Mouse (Mus musculus): ENCODE measurements around the gene Cchcr1. TPM values are rescaled to one million over a fixed set of nuclear protein-coding genes. Genes with fewer than 3 reads are reported as not detected.

Cchcr1 gene
- total RNA-seq, 4 experiments from 2014 or later = 12.0 to 18.7 (median 13.8) TPM

DNA sequence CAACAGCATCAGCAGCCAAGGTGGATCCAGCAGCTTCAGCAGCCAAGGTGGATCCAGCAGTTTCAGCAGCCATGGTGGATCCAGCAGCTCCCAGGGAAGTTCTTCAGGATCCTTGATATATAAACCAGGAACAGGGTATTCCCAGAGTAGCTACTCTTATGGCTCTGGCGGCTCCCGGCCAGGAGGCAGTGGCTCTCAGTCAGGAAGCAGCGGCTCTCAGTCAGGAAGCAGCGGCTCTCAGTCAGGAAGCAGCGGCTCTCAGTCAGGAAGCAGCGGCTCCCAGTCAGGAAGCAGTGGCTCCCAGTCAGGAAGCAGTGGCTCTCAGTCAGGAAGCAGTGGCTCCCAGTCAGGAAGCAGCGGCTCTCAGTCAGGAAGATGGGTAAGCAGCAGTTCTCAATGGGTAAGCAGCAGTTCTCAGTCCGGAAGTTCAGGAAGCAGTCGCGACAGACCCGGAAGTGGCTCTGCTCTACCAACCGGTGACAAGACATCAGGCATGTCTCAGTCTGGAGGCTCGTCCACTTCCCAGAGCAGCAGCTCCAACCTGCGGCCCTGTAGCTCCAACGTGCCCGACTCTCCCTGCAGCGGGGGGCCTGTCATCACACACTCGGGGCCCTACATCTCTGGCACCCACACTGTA, 38.0 kb downstream of the Cchcr1 start:
- DNase-seq (ENCODE audit: low spot score in 2 of 2) = no peak

DNA sequence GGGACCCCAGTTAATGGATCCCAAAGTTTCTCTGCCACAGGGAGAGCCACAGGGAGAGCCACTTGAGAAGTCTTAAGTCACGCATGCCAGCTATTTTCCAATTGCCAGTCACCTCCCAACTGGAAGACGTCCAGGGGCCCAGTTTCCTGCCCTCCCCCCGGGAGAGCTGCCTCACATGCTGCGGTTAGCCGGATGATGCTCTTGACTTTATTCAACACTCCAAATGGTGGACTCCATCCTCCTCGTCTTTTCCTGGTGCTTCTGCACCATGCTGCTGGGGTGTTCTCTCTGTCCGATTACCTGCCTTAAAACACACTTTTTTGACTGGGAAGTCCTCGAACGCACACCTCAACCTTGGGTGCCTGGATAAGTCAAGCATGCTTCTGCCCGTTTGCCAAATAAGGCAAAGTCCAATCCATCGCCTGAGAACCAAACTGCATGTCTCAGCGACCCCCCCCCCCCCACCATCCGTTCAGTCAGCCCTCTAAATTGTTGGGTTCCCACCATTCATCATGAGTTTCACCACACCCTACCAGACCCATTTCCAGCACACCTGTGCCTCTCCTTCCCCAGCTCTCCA, 39.4 kb downstream of the Cchcr1 start:
- DNase-seq (ENCODE audit: low spot score in 2 of 2) = no peak

DNA sequence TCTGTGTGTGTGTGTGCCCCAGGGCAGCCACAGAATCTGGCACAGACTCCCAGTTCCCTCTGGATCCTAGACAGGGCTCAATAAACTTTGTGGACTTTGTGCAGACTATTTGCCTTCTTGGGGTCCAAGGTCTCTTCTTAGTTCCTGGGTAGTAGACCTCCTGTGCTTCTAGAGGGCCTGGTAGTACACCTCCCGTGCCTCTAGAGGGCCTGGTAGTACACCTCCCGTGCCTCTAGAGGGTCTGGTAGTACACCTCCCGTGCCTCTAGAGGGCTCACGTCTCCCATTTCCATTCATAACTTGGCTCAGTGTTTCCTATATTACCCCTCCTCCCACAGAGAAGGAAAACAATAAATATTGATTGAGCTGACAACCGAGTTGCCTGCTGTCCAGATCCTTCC, 39.9 kb downstream of the Cchcr1 start:
- no peak for DNase-seq (ENCODE audit: low spot score in 2 of 2)

DNA sequence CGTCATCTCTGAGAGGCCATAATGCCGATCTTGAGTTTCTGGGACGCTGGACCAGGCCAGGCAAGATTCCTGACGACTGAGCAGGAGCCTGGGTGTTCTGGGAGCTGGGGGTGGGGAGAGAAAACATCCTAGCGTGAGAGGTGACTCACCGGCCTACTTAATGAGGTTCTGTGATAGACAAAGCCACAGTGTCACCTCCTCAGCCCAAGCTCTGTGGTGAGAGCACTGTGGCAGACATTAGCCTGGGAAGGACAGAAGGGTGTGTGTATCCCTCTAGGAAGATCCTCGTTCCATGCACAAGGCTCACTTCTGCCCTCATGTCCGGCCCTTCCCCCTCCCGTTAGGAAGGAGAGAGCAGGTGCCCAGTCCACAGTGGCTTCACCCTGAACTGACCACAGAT, 40.5 kb downstream of the Cchcr1 start:
- no peak for DNase-seq (ENCODE audit: low spot score in 2 of 2)

DNA sequence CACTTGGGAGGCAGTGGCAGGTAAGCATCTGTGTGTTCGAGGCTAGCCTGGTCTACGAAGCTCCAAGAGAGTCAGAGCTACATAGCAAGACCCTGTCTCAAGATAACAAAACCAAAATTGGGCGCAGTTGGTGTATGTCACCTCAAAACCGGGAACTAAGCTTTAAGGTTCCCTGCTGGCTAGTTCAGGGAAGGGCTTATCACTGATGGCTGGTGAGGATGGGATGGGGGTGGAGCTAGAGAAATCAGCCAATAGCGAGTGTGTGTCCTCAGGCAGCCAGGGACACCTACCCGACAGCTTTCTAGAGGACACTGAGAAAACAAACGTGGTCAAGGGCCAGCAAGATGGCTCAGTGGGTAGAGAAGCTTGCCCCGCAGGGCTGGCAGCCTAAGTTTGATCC, 41.3 kb downstream of the Cchcr1 start:
- DNase-seq (ENCODE audit: low spot score in 2 of 2) = no peak

DNA sequence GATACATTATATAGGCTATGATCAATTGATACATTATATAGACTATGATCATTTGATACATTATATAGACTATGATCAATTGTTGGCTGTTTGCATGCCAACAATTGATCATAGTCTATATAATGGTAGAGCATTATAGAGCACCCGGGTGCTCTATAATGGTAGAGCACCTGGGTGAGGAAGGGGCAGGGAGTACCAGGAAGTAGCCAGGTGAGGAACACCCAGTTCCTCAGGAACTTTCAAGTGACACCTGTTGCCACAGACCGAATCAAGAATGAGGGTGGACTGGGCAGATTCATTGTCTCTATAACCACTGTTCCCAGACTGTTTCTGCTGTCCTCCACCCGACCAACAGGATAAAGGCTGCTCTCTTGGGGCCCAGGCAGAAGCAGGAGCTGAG, 50.2 kb downstream of the Cchcr1 start, which contains the start of gene 2300002M23Rik:
2300002M23Rik (plus strand) TSS at position 301 of the 400 bp plus-strand sequence.
- DNase-seq (ENCODE audit: low spot score in 2 of 2) = no peak

DNA sequence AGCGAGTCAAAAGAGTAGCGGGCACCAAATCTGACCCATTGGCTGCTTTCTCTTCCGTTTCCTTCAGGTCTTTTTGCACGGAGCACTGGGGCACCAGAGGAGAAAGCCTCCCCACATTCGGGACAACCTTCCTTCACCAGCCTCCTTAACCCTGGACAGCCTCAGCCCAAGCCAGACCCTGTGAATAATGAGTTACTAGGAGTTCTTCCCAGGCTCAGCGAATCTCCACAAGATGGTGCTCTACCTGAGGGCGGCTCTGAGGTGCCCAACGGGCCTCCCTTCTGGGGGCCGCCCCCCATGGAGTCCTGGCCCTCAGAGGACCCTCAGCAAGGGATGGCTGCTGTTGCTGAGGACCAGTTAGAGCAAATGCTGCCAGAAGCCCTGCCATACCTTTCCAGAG, 50.9 kb downstream of the Cchcr1 start:
- DNase-seq (ENCODE audit: low spot score in 2 of 2) = no peak

DNA sequence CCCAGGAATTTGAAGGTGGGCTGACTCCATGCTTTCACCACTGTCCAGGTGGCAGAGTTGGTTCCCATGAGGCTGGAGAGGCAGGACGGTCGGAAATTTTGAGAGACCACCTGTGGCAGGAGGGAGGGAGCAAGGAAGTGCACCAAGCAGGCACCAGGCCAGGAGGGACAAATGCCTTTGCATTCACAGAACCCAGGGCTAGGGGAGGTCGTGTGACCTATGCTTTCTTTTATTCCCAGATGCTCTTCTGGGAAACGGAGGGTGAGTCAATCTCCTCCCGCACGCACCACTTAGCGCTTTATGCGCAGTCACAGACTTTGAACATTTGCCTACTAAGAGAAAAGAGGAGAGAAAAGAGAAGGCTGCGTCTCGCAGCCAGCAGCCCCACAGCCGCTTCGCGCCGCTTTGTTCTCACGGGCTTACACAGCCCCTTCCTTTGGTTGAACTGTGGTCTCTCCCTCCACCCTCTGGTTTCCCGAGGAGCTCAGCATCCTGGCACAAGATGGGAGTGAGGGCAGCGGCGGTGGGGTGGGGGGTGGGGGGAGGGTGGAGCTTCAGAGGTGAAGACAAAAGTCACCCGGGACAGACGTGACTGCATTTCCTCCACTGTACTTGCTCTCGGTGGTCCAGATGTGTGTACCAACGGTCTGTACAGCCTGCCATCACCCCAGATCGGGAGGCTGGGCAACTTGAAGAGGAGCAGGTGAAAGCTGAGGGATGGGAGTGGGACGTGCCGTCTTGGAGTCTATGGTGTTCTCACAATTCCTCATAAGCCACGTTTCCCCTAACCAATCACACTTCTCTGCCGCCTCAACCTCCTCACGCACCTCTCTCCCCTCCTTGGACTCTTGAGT, 52.4 kb downstream of the Cchcr1 start:
- no peak for DNase-seq (ENCODE audit: low spot score in 2 of 2)

DNA sequence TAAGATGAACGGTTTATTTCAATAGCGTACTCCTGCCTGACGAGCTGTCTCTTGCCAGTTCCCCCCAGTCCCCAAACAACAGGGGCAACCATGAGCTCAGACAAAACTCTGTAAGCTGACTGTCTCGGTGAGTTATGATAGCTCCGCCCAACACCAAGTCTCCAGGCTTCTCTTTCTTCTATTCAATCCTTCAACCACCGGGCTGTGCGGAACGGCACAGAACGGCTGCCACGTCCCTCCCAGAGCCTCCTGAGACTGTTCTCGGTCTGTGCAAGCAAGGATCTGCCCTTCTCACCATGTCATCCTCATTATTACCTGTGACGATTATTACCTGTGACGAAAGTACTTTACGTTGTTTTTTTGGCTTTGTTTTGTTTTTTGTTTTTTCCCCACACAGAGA, 53.9 kb downstream of the Cchcr1 start:
- DNase-seq (ENCODE audit: low spot score in 2 of 2) = no peak

DNA sequence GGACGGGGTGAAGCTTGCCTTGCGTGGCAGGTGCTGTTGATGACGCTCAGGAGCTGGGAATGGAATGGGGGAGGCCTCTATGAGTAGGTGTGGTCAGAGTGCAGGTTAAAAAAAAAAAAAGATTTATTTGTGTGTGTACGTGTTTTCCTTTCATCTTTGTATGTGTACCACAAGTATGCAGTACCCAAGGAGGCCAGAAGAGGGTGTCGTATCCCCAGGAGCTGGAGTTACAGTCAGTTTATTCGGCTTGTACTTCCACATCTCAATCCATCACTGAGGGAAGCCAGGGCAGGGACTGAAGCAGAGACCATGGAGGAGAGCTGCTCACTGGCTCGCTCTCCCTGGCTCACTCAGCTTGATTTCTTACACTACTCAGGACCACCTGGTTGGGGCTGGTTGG, 54.6 kb downstream of the Cchcr1 start:
- no peak for DNase-seq (ENCODE audit: low spot score in 2 of 2)

DNA sequence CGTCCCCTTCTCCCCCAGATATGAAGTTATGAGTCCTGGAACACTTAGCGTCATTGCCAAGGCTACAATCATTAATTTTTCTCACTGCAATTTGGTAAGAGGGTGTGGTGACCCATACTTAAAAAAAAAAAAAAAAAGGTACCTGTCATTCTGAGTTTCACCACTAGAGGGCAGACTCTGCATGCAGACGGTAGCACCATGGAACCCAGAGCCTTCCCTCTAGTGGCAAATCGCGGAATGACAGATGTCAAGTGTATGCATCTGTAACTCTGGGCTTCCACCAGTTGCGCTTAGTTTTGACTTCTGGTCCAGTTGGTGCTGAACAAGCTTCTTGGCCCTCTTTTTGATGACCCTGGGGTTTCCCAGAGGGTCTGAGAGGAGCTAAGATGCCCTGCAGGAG, 61.3 kb downstream of the Cchcr1 start:
- DNase-seq (ENCODE audit: low spot score in 2 of 2) = peak; percentile 34 to 50

Other genes starting within 250 kb of the Cchcr1 start
- gene H2-Q1, start 196.7 kb upstream of the Cchcr1 start, total RNA-seq (2022) = 1 to 10 TPM in 3 of 4 experiments, under 1 TPM in 1; 0.67 to 2.3 (median 1.4) TPM
- gene H2-Q2, start 174.9 kb upstream of the Cchcr1 start, total RNA-seq (2022) = 1 to 10 TPM in 2 of 4 experiments, under 1 TPM in 2; 0.34 to 1.3 (median 0.94) TPM
- gene H2-Q4, start 137.5 kb upstream of the Cchcr1 start, total RNA-seq (2022) = 1 to 10 TPM; 2.5 to 7.0 (median 4.7) TPM
- gene H2-Q6, start 92.2 kb upstream of the Cchcr1 start, total RNA-seq (2022) = 1 to 10 TPM in 1 of 4 experiments, under 1 TPM in 3; 0.38 to 1.5 (median 0.86) TPM
- 1 to 10 TPM in 2 of 4 experiments, under 1 TPM in 2; 0.59 to 2.3 (median 1.1) TPM for gene H2-Q7, start 77.9 kb upstream of the Cchcr1 start, total RNA-seq (2022)
- gene H2-Q10, start 47.0 kb upstream of the Cchcr1 start, total RNA-seq (2022) = under 1 TPM; 0.26 to 0.72 (median 0.38) TPM
- under 1 TPM in 1 of 4 experiments, not detected in 3; 0.27 TPM for gene Pou5f1, start 11.1 kb upstream of the Cchcr1 start, total RNA-seq (2022)
- 10 to 100 TPM in 3 of 4 experiments, 1 to 10 TPM in 1; 10.0 to 16.0 (median 13.3) TPM for gene Tcf19, start 276 bp upstream of the Cchcr1 start, total RNA-seq (2022)
- gene Psors1c2, start 16.1 kb downstream of the Cchcr1 start, total RNA-seq (2022) = under 1 TPM in 1 of 4 experiments, not detected in 3; 0.41 TPM
- 1 to 10 TPM in 3 of 4 experiments, under 1 TPM in 1; 1.00 to 1.6 (median 1.2) TPM for gene Cdsn, start 35.0 kb downstream of the Cchcr1 start, total RNA-seq (2022)
- not detected for gene 2300002M23Rik, start 50.4 kb downstream of the Cchcr1 start, total RNA-seq (2022)
- gene Sfta2, start 84.4 kb downstream of the Cchcr1 start, total RNA-seq (2022) = not detected
- gene Gm9573, start 109.5 kb downstream of the Cchcr1 start, total RNA-seq (2022) = under 1 TPM in 1 of 4 experiments, not detected in 3; 0.07 TPM
- not detected for gene Mucl3, start 126.6 kb downstream of the Cchcr1 start, total RNA-seq (2022)
- 10 to 100 TPM; 28.3 to 41.6 (median 38.0) TPM for gene Vars2, start 150.5 kb downstream of the Cchcr1 start, total RNA-seq (2022)
- 10 to 100 TPM; 27.6 to 36.9 (median 31.2) TPM for gene Gtf2h4, start 156.6 kb downstream of the Cchcr1 start, total RNA-seq (2022)
- gene Ddr1, start 187.5 kb downstream of the Cchcr1 start, total RNA-seq (2022) = 10 to 100 TPM; 62.0 to 76.7 (median 65.9) TPM